Mouse (Mus musculus) frontal cortex, postnatal 10 days (tissue): ENCODE measurements around the gene Tbc1d2.
"Not testable (repeated sequence)": the region's sequence is repeated elsewhere in the genome, so short reads cannot be mapped to it uniquely, and the experiment has no call there.

ENCODE experiments used
- DNase-seq, 2 experiments: peaks; one replicate each; pipeline ENCODE4 v3.0.0; 2022; ENCODE audit warnings: low spot score in 2 of 2, mixed read lengths in 1 of 2

Tbc1d2 gene

DNA sequence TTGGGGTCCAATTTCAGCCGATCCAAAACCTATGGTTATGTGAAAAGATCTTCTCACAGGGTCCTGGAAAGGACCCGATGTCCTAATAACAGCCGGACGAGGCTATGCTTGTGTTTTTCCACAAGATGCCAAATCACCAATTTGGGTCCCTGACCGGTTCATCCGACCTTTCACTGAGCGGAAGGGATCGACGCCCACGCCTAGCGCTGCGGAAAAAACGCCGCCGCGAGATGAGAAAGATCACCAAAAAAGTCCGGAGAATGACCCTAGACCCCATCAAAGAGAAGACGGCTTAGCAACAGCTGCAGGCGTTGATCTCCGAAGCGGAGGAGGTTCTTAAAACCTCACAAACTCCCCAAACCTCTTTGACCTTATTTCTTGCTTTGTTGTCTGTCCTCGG lies 68.4 kb downstream of the Tbc1d2 start:
- not testable (repeated sequence) for DNase-seq

GRCm38 (mm10) chr4:46580799-46581243 lies 69.2 kb downstream of the Tbc1d2 start:
- not testable (repeated sequence) for DNase-seq

DNA sequence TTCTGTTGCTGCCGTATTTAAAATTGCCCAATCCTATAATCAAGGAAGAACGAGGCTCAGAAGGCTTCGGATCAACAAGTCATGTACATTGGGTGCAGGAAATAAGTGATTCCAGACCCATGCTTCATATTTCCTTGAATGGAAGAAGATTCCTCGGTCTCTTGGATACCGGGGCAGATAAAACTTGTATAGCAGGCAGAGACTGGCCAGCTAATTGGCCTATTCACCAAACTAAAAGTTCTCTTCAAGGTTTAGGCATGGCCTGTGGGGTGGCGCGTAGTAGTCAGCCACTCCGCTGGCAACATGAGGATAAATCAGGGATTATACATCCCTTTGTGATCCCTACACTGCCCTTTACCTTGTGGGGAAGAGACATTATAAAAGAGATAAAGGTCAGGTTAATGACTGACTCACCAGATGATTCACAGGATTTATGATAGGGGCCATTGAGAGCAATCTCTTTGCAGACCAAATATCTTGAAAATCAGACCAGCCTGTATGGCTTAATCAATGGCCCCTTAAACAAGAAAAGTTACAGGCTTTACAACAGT lies 71.1 kb downstream of the Tbc1d2 start:
- not testable (repeated sequence) for DNase-seq

DNA sequence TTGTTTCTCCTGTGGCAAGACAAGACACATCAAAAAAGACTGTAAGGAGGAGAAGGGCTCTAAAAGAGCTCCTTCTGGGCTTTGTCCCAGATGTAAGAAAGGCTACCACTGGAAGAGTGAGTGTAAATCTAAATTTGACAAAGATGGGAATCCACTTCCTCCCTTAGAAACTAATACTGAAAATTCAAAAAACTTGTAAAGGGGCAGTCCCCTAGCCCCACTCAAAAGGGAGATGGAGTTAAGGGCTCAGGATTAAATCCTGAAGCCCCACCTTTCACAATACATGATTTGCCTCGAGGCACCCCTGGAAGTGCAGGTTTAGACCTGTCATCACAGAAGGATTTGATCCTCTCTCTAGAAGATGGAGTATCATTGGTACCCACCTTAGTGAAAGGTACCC lies 71.8 kb downstream of the Tbc1d2 start:
- DNase-seq, result no peak

DNA sequence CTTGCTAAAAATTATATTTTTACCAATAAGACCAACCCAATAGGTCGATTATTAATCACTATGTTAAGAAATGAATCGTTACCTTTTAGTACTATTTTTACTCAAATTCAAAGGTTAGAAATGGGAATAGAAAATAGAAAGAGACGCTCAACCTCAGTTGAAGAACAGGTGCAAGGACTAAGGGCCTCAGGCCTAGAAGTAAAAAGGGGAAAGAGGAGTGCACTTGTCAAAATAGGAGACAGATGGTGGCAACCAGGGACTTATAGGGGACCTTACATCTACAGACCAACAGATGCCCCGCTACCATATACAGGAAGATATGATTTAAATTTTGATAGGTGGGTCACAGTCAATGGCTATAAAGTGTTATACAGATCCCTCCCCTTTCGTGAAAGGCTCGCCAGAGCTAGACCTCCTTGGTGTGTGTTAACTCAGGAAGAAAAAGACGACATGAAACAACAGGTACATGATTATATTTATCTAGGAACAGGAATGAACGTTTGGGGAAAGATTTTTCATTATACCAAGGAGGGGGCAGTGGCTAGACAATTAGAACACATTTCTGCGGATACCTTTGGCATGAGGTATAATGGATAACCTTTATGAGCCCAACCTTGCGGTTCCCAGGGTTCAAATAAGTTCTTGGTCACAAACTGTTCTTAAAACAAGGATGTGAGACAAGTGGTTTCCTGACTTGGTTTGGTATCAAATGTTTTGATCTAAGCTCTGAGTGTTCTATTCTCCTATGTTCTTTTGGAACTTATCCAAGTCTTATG lies 74.3 kb downstream of the Tbc1d2 start:
- DNase-seq, result not testable (repeated sequence)

DNA sequence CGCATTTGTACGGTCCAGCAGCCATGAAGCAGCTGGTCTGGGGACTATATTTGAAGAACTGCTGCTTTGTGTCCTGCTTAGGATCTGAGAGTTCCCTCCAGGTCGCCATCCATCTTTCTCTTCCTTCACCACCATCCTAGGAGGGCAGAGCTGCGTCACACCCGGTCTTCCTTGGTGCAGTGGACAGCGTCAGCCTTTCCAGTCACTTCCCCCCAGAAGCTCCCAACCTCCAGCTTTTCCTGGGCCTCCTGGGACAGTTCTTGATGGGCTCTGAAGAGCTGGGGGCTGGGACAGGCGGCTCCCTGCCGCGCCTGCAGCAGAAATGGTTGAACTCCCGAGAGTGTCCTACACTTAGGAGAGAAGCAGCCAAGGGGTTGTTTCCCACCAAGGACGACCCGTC lies 75.2 kb downstream of the Tbc1d2 start:
- DNase-seq, result no peak

DNA sequence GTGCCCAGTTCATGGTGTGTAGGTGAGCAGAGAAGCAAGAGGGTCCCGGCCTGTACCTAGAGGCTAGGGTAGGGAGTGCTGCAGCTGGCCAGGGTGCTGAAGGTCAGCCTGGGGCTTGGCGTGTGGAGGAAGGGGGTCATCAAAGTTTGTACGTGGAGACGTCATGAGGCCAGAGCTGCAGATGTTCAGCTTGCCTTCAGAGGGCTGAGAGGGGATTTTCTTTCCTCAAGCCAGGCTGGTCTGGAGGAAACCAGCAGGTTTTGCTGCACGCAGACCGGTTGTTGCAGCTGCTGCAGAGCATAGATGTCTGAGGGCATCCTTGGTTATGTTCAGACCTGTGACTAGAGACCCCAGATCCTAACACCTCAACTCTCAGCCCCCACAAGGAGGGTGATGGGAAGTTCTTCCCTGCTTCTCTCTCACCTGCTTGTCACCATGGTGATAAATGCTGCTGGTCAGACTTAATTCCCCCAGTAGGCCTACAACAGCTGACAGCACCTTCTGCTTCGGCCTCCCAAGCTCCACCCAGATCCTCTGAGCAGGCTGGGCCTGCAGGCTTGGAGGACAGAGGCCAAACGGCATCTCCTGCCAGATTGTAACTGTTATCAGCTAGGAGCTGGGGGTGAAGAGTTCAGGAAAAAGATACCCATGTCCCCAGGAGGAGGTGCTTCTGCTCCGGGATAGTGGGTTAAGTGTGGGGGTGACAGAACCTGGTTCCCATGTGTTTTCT lies 75.8 kb downstream of the Tbc1d2 start:
- DNase-seq, result no peak

DNA sequence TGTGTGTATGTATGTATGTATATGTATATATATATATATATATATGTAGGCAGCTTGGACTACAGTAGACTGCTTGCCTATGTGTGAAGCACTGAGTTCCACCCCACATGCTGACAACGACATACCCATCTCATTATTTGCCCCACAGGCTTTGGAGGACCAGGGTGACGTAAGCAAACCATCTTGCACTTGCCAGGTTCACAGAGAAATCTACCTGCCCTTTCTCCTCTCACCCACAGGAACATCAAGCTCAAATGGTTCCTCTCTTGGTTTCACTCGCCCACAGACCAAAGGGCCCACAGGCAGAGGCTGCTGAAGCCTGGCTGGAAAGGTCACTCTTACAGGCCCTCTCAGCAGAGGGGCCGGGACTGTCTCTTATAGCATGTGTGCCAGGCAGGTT lies 77.4 kb downstream of the Tbc1d2 start:
- no peak for DNase-seq

GRCm38 (mm10) chr4:46571744-46572143 lies 78.3 kb downstream of the Tbc1d2 start:
- DNase-seq, result no peak

DNA sequence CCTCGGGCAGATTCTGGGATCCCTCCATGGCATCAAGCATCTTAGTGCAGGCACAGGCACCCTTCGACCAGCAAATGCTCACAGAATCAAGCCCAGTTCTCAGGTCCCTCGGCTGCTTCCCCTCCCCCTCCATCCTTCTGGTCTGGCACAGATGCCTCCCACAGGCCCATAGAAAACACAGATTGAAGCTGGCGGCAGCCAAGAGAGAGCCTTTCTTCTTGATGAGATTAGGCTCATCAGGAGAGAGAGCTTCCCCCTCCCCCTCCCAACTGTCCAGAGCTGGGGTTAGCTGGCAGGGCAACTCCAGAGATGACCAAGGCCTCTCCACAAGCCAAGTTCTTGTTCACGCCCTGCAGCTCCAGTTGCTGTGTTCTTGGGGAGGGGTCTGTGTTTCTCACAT lies 80.3 kb downstream of the Tbc1d2 start:
- peak; percentile 33 to 62 for DNase-seq

GRCm38 (mm10) chr4:46568169-46568568 lies 81.8 kb downstream of the Tbc1d2 start:
- peak in 1 of 2 experiments; percentile 1 for DNase-seq

DNA sequence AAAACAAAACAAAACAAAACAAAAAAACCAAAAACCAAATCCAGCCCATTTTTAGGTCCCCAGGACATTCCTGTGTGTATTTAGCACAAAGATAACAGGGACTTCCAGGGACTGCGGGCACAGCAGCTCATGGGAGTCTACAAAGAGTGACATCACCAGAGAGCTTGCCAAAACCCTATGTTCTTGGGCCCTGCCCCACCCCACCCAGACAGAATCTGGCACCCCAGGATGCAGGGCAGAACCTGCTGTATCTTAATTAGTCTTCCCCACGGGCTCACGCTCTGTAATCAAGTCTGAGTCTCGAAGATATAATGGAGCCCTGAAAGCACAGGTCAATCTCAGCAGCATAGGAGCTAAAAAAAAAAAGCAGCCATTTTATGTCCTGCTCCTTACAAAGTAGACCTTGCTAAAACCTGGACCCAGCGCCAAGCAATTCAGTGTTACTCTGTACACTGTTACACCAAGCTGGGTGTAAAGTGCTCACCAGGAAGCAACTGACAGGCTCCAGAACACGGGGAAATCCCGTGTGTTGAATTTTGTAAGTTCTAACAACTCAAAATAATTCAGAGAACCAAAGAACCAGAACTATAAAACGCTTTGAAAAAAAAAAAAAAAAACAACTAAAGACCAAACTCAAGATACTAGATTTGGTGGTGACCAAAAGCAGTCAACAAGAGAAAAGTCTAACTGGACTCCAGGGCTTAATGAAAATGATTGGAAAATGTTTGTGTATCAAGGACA lies 82.9 kb downstream of the Tbc1d2 start:
- DNase-seq, result peak in 1 of 2 experiments; percentile 2

GRCm38 (mm10) chr4:46565393-46565955 lies 84.5 kb downstream of the Tbc1d2 start:
- DNase-seq, result peak in 1 of 2 experiments; percentile 1

GRCm38 (mm10) chr4:46564247-46564646 lies 85.8 kb downstream of the Tbc1d2 start:
- no peak for DNase-seq

- DNase-seq, result peak in 1 of 2 experiments; percentile 28
These were observed 86.2 kb downstream of the Tbc1d2 start for GRCm38 (mm10) chr4:46563847-46564246.

DNA sequence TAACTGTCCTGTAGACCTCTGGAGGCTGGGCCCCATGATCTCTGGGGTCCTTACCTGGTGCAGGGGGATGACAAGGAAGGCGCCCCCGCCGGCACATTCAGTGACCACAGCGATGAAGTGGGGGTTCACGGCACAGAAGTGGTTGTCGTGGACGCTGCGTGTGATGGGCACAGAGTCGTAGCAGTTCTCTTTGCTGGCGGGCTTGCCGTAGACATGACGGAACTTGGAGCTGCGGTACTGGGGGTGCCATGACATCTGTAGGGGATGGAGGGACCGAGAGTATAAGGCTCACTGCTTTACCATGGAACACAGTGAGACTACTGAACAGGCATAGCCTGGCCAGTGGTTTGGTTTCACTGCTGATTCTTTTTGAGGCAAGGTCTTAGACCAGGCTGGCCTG lies 87.2 kb downstream of the Tbc1d2 start:
- peak in 1 of 2 experiments; percentile 3 for DNase-seq

GRCm38 (mm10) chr4:46562037-46562436 lies 88.0 kb downstream of the Tbc1d2 start:
- DNase-seq, result no peak

- DNase-seq, result peak in 1 of 2 experiments; percentile 1
These were observed 89.8 kb downstream of the Tbc1d2 start for GRCm38 (mm10) chr4:46560069-46560705.

- peak in 1 of 2 experiments; percentile 2 for DNase-seq
These were observed 91.0 kb downstream of the Tbc1d2 start for GRCm38 (mm10) chr4:46558672-46559667.

DNA sequence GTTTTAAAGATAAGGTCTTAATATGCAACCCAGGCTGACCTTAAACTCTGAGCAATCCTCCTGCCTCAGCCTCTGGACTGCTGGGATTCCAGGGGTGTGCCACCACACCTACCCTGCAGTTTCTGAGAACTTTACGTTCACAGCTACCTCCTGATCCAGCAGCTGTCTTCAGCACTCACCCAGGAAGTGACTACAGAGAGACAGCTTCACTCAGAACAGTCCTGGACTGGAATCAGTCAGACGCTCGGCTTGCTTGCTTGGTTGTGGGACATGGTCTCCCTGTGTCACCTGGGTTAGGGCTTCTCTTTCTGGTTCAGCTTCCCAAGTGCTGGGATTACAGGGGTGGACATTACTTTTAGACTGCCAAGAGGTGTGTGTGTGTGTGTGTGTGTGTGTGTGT lies 93.1 kb downstream of the Tbc1d2 start:
- no peak for DNase-seq
